Mouse (Mus musculus) T-helper 1 cell (primary cell): ENCODE results near the gene Gm20219.

ENCODE experiments used
- in situ Hi-C: fragments of 300-600 bp; cut with MboI, MseI; formaldehyde crosslinking; loops from one replicate; pipeline ENCODE4 v1.15.1; 2025; ENCODE audit warnings: high pct_unique_total_duplicates

Gm20219 gene

DNA sequence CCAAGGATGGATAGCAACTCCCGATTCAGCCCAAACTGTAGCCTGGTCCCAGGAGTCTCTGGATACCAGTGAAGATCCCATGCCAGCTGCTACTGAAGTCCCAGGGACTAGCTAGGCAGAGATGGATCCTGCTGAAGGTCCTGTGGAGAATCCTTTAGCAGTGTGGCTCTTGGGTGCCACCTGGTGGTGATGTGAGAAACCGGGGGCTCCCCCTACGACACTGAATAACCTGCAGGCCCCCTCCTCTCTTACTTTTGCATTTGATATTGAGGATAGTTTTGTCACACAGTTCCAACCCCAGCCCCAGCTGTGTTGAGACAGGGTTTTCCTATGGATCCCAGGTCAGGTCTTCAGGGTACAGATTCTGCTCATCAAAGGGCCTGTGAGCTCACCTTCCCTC lies 4.3 kb upstream of the Gm20219 start:
- in situ Hi-C loops: no loop called here

- in situ Hi-C loops: loop anchor here (5.0 kb wide), 2 partner anchors 131 to 196 kb away; no protein-coding TSS in a partner anchor
These were observed 1.3 kb downstream of the Gm20219 start for GRCm38 (mm10) chr17:56552781-56553363.

DNA sequence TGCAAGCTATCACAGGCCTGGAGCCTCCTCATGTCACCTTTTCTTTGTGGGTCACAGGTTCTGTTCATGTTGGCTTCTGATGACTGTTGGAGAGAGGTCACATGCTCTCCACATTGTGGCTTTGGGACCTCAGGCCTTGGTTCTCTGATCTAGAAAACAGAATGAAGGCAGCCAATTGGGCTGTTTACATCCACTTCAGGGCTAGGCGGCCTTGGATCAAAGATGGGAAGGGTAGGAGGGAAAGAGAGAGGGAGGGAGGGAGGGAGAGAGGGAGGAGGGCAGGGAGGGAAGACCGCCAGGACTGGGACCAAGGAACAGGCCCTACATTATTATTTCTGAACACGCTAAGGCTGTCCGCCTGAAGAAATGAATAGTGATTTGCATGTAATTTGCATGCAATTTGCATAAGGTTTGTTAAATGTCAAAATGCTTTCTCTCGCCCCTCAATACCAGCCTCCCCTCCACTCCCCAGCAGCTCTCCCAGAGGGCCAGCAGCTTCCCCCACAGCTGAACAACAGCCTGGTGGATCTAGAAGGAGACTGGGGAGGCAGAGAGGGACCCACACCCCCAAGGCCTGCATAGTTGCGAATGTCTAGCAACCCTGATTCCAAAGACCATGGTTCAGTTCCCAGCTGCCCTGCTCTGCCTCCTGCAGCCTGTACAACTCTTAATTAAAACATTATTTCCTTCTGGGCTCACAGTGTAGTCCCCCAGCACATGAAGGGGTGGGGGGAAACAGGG lies 2.2 kb downstream of the Gm20219 start:
- in situ Hi-C loops: loop anchor here (5.0 kb wide), 2 partner anchors 130 to 195 kb away; no protein-coding TSS in a partner anchor

DNA sequence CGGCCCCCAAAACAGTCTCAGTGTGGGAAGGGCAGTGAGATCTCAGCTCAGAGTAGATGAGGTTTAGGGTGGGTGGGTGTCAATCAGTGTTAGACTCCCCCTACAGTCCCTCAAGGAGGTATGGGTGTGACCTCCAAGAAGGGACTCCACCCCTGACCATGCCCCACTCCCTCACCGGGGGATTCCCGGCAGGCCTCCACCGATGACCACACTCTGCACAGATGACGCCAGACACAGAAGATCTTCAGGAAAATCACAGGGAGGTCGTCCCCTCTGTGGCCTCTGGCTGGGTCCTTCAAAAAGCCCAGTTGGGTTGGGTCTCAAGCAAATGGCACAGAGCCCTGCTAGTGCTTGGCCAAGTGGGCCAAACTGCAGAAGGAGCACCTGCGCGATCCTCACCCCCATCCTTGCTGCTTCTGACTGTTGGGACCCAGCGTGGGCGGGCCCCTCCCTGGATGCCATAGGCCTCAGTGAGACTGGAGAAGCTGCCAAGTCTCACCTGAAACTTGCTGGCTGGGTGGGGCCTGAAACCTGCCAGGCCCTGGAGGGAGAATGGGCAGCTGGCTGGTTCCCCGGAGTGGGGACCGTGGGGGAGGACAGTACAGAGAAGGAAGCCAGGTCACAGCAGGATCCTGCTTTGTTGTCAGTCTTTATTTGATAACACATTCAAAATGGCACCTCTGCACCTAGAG lies 3.3 kb downstream of the Gm20219 start:
- in situ Hi-C loops: loop anchor here (5.0 kb wide), 2 partner anchors 129 to 194 kb away; no protein-coding TSS in a partner anchor

DNA sequence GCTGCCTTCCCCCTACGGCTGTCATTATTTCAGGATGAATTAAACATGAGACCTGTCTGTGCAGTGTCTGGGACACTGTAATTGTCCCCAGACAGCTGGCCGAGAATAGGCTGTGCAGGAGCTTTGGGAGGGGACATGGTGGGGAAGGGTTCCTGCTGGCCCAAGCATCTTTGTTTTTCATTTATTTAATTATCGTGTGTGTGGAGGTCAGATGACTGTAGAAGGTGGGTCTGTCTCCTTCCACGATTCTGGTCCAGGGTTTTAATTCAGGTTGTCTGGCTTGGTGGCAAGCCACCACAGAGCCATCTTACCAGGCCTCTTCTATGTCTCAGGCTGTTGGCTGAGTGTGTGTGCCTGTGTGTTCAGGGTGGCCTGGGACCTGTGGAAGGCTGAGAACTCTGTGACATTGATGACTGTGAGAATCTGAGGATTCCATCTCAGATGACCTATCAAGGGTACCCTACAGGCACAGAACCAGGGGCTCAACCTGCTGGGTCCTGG lies 5.5 kb downstream of the Gm20219 start:
- in situ Hi-C loops: loop anchor here (5.0 kb wide), 1 partner anchor 41 kb away; no protein-coding TSS in a partner anchor

DNA sequence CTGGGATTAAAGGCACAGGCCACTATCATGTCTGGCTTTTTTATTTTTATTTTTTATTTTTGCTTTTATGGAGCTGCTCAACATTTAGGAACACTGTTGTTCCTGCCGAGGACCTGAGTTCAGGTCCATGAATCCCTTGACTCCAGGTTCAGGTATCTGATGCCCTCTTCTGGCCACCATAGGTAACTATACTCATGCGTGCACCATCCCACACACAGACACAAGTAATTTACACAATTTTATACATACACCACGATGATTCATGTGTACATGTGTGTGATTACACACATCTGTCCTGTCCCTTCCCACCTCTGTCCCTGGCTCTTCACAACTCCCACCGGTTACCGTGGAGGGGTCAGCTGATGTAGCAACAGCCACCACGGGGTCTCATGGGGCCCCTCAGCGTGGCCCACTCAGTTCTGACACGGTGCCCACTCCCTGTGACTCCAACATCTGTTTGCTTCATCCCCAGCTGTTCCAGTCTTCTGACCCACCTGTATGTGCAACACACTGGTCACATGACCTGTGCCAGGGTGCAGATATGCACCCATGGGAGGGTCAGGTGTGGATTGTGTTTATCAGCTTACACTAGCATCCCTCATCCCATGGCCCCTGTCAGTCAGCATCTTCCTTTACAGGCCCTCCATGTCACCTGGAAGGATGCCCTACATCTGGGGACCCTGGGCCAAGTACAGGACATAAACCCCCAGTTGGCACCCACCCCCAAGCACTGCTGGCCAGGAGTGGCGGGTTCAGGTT lies 6.2 kb downstream of the Gm20219 start:
- in situ Hi-C loops: loop anchor here (5.0 kb wide), 1 partner anchor 41 kb away; no protein-coding TSS in a partner anchor

GRCm38 (mm10) chr17:56547116-56547845 lies 6.9 kb downstream of the Gm20219 start:
- in situ Hi-C loops: loop anchor here (5.0 kb wide), 1 partner anchor 40 kb away; no protein-coding TSS in a partner anchor

DNA sequence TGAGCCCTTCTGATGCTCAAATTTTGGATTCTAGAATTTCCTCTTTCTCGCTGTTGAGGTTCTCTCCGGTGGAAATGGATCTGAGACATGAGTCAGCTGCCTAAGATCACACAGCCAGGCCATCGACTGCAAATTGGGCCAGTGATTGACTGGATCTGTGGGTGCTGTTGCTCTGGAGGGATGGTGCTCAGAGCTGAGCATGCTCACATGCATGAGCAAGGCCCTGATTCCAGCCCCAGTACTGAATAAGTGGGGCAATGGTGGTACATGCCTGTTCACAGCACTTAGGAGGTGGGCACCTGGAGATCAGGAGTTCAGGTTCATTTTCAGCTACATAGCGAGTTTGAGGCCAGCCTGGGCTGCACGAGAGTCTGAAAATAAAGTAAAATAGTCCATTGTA lies 7.6 kb downstream of the Gm20219 start:
- in situ Hi-C loops: loop anchor here (5.0 kb wide), 1 partner anchor 39 kb away; no protein-coding TSS in a partner anchor

DNA sequence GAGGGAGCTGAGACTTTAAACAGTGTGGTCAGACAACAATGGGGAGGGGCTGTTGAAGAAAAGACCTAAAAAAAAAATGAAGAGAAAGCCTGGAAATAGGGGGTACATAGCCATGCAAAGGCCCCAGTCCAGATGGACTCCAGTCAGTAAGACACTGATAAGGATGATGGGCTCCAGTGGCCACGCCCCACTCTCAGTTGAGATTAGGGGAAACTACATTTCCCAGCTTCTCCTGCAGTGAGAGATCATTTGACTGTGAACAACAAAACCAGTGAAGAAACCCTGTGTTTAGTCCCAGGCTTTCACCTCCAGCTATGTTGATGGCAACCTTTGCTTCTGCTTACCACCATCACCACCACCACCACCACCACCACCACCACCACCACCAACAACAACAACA lies 8.2 kb downstream of the Gm20219 start:
- in situ Hi-C loops: loop anchor here (5.0 kb wide), 1 partner anchor 39 kb away; no protein-coding TSS in a partner anchor

GRCm38 (mm10) chr17:56544699-56545387 lies 9.3 kb downstream of the Gm20219 start:
- in situ Hi-C loops: loop anchor here (5.0 kb wide), 1 partner anchor 38 kb away; no protein-coding TSS in a partner anchor

DNA sequence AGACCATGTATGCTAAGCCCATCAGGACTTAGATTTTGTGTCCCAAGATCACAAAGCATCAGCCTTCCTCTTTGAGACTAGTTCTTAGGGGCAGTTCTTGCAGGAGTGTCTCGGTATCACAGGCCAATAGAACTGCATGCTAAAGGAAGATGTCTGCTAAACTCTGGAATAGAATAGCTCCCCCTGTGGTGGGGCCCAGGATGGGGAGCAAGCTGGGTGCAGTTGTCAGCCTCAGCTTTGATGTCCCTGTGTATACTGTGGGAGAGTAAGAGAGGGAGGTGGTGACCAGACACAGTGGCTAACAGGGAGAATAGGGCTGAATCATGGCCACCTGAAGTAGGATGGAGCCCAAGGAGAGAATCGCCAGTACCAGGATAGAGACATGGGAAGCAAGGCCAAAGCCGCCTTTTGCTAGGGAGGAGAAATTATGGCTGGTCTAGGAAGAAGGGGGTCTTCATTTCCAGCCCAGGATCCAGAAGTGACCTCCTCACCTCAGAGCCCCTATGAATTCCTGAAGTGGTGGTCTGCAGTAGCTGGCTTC lies 10.4 kb downstream of the Gm20219 start:
- in situ Hi-C loops: no loop called here

GRCm38 (mm10) chr17:56542736-56543135 lies 11.5 kb downstream of the Gm20219 start:
- in situ Hi-C loops: no loop called here

GRCm38 (mm10) chr17:56540562-56540975 lies 13.6 kb downstream of the Gm20219 start:
- in situ Hi-C loops: no loop called here

DNA sequence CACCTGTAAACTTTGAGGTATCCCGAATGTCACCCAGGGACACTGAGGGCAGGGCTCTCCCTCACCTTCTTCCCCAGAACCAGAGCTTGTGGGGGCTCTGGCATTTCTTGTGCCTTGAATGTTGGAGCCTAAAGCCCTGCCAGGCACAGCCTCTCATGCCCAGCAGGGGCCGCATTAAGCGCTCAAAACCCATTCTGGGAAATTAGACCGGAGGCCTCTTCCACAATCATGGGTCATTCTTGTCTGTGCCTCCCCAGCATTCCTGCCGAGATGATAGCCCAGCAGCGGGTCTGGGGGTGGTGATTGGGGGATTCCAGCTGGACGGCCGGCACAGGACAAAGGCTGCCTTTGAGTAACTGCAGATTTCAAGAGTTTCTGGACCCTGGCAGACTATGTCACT lies 16.3 kb downstream of the Gm20219 start:
- in situ Hi-C loops: no loop called here

- in situ Hi-C loops: no loop called here
These were observed 17.3 kb downstream of the Gm20219 start for GRCm38 (mm10) chr17:56536874-56537273.

GRCm38 (mm10) chr17:56536192-56536591 lies 18.0 kb downstream of the Gm20219 start:
- in situ Hi-C loops: no loop called here

DNA sequence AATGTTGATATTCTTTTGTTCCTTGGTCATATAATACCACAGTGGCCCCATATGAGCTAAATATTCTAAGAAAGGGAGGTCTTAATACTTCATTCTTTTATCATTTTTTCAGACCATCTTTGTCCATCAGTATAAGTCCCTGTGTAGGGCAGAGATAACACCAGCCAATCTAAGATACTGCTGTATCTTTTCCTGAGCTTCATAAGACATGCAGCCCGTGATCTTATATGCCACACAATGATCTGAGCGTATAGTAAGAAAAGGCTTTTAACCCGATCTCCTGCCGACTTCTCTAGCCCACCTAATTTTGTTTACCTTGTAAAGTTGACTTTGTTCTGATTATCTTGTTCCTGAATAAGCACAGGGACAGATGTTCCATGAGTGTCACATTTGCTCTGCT lies 29.2 kb downstream of the Gm20219 start:
- in situ Hi-C loops: loop anchor here (5.0 kb wide), 2 partner anchors 138 to 313 kb away; no protein-coding TSS in a partner anchor

- in situ Hi-C loops: no loop called here
These were observed 31.4 kb downstream of the Gm20219 start for GRCm38 (mm10) chr17:56522744-56523143.

- in situ Hi-C loops: no loop called here
These were observed 38.3 kb downstream of the Gm20219 start for GRCm38 (mm10) chr17:56515690-56516410.
